Mouse (Mus musculus) left cerebral cortex, adult 18-20 months (tissue): Measurements from ENCODE around the gene St7l. TPM values are rescaled to one million over a fixed set of nuclear protein-coding genes. Genes with fewer than 3 reads are reported as not detected.
A peak's percentile ranks its signal among the peaks of the same experiment; 100 is the strongest.

ENCODE experiments used
- DNase-seq, 2 experiments: peaks; one replicate each; pipeline ENCODE4 v3.0.0; 2021 to 2022; ENCODE audit warnings: low spot score in 2 of 2, mixed read lengths in 1 of 2
- total RNA-seq, 2 experiments: library from RNA; stranded (reverse); gene quantifications; 2 replicates each; pipeline ENCODE4 v1.2.3; 2021

Gene St7l
- total RNA-seq, 2 experiments from 2014 or later = 32.7 to 36.4 TPM

DNA sequence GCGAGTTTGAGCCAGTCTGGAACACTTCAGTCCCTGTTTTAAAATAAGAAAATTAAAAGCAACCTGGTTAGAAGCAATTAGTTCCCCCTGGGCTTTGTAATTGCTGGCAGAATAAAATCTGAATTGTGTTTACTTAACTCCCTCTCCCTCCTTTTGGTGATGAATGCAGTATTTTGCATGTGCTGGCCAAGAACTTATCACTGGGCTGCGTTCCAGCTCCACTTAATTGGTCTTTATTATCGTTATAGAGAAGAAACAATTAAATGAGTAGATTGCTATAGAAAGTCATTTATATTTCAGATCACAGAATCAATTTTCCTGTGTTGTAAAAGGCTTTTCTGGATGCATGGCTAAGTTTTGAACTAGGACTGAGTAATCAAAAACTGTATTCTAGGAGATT, 32.3 kb downstream of the St7l start:
- no peak for DNase-seq

DNA sequence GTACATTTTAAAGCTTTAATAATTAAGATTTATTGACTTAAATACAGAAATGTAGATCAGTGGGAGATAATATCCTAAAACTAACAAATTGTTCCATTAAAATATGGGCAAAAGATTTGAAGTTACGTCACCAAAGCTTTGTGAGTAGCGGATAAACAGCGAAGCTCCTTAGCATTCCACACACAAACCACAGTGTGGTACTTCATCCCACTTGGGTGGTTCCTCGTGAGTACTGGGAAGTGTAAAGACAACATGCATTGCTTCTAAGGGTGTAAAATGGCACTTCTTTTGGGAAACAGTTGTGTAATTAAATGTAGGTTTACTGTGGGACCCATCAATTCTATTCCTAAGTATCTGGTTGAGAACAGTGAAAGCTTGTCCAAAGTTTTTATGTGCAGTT, 37.3 kb downstream of the St7l start:
- DNase-seq = no peak

DNA sequence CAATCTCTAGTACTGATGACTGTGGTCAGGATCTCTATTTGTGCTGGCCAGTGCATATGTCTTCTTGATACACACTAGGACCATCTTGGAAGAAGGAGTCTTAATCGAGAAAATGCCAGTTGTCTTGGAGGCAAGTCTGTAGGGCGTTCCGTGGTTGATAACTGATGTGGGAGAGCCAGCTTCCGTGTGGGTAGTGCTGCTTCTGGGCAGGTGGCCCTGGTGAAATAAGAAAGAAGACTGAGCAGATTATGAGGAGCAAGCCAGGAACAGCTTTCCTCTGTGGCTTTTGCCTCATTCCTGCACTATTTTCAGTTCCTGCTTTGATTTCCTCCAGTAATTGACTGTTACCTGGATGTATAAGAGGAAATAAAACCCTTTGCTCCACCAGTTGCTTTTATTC, 41.6 kb downstream of the St7l start:
- peak; percentile 17 to 26 for DNase-seq

DNA sequence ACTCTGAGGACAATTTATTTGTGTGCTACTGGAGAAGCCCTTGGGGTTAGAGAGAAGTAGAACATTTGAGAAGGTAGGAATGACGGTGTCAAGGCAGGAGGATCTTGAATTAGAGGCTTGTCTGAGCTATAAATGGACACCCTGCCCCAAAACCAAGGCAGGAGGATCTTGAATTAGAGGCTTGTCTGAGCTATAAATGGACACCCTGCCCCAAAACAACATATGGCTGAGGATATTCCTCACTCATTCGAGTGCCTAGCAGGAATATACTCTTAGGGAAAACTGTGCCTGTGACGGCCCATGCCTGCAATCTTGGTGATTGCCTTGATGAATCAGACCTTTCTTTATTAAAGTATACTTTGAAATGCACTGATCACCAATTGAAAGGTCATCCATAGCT, 42.2 kb downstream of the St7l start:
- DNase-seq = peak; percentile 22 to 30

DNA sequence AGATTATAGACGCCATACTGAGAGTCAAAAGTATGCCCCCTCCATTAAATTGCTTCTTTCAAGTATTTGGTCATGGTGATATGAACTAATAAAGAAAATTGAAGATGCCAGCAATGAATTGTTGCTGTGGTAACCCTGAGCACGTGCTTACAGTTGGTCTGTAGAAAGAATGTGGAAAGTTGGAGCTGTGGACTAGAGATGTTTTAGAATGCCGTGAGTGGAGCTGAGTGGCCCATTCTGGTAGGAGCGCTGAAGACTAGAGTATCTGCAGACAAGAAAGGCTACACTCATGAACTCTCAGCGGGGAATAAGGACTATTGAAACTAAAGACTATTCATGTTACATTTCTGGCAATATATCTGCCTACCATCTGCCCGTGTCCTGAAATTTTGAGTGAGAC, 45.4 kb downstream of the St7l start:
- no peak for DNase-seq

DNA sequence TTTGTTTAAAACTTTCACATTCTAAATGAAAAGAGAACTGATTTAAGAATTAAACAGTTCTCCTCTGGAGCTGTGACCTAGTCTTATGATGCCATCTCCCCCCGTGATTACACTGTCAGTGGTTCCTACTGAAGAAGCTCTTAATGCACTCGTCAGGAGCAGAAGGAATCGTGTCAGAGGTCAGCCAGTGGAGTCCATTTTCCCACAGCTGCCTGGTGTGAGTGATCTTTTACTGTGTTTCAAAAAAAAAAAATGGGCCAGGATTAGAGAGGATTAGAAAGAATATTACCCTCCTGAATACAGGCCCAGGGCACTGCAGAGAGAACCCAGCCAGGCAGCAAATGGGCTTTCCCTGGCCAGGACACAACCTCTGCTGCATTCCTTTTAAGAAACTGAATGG, 51.2 kb downstream of the St7l start:
- no peak for DNase-seq

DNA sequence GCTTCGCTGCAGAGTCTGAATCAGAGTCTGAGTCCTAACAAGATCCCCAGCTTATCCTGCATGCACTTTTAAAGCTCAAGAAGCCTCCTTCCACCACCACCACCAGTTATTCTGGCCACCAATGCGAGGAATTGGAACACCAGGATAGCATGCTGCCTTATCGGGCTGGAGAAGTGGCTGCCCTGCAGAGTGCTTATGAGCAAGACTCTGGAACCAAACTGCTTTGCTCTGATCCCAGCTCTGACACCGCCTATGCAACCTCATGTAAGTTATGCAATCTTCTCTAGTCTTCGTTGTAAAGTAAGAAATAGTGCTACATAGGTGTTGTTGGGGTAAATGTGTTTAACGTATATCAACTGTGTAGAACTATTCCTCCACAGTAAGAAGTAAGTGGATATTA, 65.6 kb downstream of the St7l start:
- DNase-seq = no peak

DNA sequence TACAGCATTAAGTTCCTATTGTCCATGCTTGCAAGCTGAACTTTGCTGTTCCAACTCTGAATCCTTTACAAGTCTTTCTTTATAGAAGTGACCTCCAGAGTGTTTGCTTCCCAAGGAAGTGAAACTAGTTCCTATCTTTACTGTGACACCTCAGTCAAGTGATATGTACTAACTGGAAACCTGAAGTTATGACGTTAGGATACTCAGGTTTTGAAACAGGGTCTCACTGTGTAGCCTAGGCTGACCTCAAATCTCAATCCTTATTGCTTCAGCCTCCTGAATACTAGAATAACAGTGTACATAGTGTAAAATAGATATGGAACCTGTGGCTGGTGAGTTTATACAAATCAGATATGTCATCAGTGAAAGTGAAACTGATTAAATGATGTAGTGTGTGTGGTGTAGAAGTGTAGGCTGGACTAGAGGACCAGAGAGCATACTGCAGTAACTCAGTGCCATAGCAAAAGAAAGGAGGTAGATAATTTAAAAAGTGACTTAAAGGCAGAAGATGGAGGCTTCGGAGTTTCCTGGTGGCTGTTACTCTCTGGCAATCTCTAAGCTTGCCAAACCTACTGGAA, 74.0 kb downstream of the St7l start:
- no peak for DNase-seq

DNA sequence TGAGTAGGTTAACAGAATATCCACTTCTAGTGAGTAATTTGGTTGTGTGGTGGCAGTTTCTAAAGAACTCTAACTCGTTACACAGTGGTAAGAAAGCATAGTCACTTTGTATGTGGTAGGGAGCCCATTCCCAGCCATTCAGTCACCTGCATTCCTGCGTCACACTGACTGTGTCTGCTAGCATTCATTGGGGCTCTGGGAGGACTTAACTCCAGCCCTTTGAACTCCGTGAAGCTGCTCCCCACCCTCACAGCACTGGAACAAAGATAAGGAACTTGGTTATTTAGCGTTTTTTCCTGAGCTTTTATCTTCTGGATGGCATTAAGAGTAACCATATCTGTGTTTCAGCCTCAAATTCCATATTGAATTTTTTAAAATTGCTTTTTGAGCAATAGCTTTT, 74.5 kb downstream of the St7l start:
- no peak for DNase-seq

DNA sequence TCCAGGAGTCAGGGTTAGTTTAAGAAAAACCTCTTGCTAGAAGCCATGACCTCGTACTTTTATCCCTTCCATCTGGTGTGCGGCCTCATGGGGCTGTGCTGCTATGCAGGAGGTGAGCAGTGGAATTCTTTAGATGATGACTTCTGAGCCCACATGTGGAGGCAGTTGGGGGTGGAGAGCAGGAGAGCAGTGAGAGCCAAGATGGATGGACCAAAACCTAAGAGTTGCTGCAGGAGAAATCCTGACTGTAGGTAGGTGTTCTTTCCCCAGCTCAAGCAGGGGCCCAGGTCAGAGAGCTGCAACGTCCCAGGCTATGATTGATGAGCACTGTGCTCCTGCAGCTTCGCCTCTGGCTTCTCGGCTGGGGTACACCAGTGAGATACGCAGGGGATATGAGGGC, 76.9 kb downstream of the St7l start:
- no peak for DNase-seq

DNA sequence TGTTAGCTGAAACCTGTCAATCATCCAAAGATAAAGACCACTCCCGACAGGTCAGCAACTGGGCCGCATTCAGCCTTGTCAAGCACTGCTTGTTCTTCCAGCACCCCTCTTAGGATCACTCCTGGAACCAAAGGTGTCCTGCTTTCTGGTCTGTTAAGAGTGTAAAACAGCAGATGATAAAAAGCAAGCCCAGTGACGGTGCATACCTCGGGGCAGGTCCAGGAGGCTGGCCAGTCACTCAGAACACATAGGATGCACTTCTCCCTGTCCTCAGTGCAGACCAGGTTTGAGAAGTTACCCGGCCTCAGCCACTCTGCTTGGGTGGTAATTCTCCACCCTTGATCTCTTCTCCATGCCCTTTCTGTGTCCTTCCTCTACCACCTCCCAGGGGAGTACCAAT, 78.9 kb downstream of the St7l start:
- no peak for DNase-seq

DNA sequence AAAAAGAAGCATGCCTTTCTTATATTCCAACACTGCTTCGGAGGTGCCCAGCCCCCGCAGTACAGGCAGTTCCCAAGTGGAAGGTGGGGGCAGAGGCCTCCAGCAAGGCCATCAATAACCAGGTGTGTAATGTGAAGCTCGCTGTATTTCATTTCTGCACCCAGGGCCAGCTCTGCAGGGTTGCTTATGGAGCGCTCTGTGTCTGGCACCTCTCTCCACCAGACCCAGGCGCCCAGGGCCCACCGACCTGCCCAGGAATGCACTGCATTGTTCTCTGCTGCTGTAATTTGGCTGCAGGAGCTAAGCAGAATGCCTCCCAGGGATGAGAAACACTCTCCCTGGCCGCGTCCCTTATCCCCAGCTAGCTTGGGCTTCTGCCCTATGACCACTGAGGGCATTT, 79.5 kb downstream of the St7l start:
- DNase-seq = no peak

DNA sequence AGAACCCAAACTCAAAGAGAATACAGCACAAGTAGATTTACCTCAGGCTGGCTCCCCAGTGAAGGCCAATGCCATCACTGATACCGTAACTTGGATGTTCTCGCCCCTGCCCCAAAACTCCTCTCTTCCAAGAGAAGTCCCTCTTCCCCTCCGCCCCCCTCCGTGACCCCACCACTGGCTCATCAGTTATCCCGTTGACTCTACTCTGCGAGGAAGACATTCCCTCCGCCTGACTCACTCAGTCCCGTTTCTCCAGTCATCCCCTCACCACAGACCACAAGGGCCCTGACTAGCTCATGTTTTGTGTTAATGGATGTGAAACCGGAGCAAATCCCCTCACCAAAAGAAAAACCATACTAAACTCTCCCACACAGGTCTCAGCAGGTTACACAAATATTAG, 81.1 kb downstream of the St7l start:
- no peak for DNase-seq

DNA sequence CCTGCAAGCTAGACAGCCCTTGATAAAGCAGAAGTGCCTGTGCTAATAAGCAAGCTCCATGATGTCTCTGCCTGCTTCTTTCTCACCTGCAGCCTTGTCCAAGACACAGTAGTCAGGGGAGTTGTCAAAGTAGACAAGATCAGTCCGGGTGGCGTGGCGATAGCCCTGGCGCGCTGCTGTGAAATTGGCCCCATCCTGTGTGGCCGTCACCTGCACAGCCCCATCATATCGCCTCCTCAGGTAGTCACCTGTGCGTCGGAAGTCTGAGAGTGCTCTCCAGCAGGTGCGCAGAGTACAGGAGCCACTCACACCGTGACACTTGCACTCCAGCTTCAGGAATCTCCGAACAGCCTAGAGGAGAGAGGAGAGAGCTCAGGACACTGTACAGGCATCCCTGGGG, 87.1 kb downstream of the St7l start:
- DNase-seq = no peak

DNA sequence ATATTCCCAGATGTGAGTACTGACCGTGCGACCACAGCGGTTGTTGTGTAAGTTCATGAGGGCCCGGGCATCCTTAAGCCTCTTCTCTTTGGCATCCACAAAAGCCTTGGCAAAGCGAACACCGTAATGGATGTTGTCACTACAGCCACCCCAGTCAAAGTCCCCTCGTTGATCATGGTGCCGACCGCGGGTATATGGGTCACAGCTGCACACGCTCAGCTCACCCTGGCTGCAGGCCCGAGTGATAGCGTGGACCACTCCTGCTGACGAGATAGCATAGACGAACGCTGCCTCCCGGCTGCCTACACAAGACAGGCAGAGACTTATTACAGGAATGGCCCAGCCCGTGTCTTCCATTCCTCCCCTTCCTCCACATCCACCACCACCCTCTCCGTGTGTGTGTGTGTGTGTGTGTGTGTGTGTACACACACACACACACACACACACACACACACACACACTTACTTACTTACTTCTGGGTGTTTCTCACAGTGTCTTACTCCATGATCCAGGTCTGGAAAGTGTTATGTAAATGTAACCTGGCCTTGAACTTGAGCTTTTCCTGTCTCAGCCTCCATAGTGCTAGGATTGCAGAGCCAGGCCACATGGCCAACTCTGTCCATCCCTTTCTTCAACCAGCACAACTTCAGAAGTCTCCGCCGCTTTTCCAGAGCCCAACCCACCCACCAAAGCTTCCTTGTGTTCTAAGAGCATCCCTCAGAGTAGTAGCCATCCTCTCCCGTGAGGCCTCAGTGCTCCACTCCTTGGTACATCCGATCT, 89.3 kb downstream of the St7l start:
- DNase-seq = no peak

DNA sequence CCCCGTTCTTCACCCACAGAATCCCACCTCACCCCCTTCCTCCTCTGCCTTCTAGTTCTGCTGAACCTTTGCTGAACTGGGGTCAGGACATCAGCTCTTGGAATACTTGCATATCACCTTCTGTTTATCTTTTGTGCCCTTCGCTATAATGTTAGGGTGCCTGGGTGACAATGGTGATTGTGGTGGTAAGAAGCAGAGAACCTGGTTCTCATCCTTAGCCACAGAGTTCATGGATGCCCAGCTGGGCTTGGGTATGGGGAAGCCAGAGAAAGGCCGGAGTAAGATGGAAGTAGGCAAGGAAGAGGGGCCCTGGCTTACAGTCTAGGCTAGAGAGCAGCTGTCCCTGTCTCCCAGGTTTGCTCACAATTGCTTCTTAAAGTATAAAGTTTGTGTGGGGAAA, 90.3 kb downstream of the St7l start:
- DNase-seq = no peak

DNA sequence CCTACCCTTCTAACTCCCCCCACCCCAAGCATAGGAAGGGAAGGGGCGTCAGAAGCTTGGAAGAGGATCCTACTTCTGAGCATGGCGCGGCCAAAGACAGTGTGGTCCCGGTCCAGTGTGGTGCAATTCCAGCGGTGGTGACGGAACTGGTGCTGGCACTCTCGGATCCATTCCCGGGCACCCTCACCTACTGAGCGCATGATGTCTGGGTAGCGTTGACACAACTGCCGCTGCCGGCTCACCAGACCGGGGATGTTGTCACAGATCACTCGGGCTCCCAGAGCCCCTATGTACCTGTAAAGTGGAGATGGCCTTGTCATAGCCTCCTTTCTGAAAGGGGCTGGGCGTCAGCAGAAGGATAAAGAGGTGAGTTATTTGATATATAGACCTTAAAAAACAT, 90.7 kb downstream of the St7l start:
- no peak for DNase-seq

DNA sequence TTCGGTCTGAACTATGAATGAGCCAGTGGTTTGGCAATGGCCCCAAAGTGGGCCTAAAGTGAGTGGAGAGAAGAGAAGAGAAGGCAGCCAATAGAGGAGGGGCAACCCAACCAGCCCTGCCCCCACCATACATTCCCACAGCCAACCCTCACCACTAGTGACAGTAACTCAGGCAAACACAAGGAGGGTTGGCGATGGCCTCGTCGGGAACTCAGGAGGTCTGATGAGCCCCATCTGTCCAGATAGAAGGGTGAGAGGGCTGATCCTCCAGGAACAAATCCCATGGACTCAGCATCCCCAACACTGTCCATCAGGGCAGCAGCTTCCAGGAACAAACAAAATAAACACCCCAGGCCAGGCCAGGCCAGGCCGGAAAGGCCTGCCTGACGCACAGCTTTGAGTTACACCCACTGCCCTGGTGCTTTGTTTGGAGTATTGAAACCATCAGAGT, 92.4 kb downstream of the St7l start:
- DNase-seq = no peak

DNA sequence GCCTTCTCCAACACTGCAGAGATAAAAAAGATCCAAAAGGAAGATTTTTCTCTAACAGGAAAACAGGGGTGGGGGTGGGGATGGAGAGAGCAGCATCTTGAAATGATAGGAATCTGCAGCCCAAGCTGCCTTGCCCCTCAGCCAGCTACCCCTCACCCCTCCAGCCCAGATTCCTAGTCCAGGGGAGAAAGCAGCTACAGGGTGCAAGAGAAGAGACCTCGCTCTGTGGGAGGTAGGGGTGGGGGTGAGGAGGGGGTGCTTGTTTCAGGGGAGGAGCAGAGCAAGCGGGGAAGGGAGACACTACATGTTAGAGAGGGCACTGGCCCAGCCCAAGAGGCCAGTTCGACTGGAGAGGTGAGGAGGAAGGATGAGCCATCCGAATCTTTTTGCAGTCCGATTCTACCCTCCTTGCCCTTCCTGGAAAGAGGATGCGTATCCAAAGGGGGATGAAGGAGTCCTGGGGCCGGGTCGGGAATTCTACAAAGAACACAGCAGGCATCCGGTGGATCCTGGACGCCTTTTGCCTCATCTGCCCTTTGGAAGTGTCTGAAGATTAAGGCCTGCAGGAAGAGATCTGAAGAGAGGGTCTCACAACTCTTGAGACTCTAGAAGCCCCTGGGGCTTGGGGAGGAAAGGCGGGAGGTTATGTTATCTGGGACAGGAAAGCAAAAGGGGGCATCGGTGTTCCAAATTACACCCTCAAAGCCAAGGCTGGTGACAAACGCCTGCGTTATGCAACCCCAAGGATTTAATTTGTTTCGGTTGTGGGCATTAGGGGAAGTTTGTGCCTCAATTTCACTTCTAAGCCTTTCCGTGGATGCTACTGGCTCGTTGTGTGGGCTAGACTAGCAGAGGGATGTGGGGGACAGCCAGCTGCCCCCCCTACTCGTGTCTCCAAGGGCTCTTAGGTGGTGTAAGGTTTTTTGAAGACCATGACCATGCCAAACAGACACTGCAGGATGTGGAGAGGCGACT, 96.5 kb downstream of the St7l start:
- DNase-seq = no peak

DNA sequence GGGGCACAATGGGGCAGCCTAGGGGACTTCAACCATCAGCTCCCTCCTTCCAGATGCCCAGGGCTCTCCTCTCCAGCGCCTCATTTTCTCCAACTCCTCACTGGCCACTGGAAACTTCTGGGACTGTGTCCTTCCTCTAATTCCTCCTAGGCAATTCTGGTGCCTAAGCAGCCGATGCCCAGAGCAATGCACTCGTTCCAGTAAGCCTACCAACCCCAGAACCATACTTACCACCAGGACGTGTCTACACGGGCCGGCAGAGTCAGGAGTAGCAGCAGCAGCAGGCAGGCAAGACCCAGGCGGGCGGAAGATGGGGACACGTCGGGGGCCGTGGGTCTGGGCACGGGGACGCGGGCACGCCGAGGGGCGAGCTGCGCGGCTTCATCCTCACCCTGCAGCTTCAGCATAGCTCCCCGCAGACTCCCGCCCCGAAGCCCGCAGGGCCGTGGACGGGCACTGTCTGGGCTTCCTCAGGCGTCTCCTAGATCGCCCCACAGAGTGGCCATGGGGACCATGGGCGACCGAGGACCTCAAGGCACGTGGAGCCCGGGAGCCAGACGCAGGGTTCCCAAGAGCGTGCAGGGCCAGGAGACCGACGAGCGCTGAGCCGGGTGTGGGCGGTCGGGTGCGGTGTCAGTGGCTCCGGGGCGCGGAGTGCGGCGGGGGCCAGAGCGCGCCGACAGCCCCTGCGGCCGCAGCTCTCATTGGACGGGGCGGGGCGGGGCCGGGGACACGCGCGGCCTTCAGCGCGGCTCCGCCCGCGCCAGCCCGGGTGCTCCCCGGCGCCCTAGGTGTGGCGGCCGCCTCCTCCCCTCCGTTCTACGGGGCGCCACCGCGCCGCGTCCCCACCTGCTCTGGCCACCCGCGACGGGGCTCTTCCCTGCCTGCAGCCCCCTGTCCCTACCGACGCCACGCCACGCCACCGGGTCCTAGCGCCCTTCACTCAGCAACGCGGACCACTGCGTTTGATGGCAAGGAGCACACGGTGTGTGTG, 97.6 kb downstream of the St7l start, which contains the start of gene Wnt2b:
Gene Wnt2b (minus strand): TSS at position 856 of the 994 bp plus-strand sequence.
- no peak for DNase-seq
